Mouse (Mus musculus): Measurements from ENCODE around the gene Magix. TPM values are rescaled to one million over a fixed set of nuclear protein-coding genes. Genes with fewer than 3 reads are reported as not detected.
"Not testable (repeated sequence)": the region's sequence is repeated elsewhere in the genome, so short reads cannot be mapped to it uniquely, and the experiment has no call there.

The Magix gene
- 10 to 100 TPM; 24.1 to 26.0 TPM for total RNA-seq (2021)

GRCm38 (mm10) chrX:7680864-7681263 lies at the start of gene Magix:
Gene Magix (minus strand): TSS chrX:7681251.
- intact Hi-C loops (cut with DNase I) = loop anchor here (5.0 kb wide), 1 partner anchor 34 kb away; no protein-coding TSS in a partner anchor
- no peak for DNase-seq (ENCODE audit: low spot score)

GRCm38 (mm10) chrX:7728922-7729265 lies 47.8 kb upstream of the Magix start:
- intact Hi-C loops (cut with DNase I) = no loop called here
- DNase-seq (ENCODE audit: low spot score) = no peak

GRCm38 (mm10) chrX:7728215-7728921 lies 47.3 kb upstream of the Magix start, which contains the start of gene Praf2:
Gene Praf2 (plus strand): TSS chrX:7728439.
- DNase-seq (ENCODE audit: low spot score) = peak; percentile 62
- intact Hi-C loops (cut with DNase I) = no loop called here

- DNase-seq (ENCODE audit: low spot score) = no peak
- intact Hi-C loops (cut with DNase I) = no loop called here
These were observed 46.1 kb upstream of the Magix start for GRCm38 (mm10) chrX:7727176-7727575.

DNA sequence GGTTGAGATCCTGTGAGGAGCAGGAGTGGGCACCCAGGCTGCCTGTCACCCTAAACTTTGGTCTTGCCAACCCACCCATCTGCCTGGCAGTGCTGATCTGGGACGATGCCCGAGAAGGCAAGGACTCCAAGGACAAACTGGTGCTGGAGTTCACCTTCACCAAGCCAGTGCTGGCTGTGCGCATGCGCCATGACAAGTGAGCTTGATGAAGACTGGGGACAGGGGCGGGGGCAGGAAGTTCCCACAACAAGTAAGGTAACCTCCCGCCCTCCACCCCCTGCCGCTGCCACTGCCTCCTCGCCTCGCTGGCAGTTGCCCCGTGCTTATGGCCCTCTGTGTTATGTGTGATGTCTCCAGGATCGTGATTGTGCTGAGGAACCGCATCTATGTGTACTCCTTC lies 44.8 kb upstream of the Magix start:
- intact Hi-C loops (cut with DNase I) = no loop called here
- no peak for DNase-seq (ENCODE audit: low spot score)

DNA sequence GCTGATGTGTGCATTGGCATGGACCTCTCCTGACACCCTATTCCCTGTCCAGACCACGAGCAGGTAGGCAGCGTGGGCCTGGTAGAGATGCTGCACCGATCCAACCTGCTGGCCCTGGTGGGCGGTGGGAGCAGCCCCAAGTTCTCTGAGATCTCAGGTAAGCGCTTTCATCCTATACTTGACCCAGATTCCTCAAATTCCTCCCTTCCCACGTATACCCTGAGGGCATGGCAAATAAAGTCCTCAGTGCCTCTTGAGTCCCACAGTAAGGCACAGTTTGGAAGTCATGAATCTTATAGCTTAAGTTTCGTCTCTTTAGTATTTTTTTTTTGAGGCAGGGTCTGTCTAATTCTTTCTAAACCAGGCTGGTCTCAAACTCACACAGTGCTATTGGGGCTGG lies 43.1 kb upstream of the Magix start:
- intact Hi-C loops (cut with DNase I) = no loop called here

DNA sequence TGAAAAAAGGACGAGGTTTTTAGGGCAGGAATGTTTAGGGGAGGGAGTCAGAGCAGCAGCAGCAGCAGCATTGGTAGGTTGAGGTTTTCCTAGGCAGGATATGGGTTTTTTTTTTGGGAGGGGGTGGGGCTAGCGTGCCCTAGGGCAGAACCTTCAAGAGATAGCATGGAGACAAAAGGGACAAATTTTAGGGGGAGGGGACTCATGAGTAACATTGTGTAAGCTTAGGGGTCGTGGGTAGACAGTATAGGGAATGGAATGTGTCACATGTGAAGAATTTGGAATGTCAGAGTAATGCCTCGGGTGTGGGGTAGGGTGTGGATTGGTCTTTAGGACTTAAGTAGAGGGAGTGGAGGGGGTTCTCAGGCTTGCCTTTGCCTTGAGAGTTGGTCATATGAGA lies 41.6 kb upstream of the Magix start:
- intact Hi-C loops (cut with DNase I) = no loop called here
- no peak for DNase-seq (ENCODE audit: low spot score)

More for the DNA sequence above, 43.1 kb upstream of the Magix start:
- DNase-seq (ENCODE audit: low spot score) = no peak

- intact Hi-C loops (cut with DNase I) = no loop called here
- DNase-seq (ENCODE audit: low spot score) = no peak
These were observed 41.2 kb upstream of the Magix start for GRCm38 (mm10) chrX:7722282-7722611.

DNA sequence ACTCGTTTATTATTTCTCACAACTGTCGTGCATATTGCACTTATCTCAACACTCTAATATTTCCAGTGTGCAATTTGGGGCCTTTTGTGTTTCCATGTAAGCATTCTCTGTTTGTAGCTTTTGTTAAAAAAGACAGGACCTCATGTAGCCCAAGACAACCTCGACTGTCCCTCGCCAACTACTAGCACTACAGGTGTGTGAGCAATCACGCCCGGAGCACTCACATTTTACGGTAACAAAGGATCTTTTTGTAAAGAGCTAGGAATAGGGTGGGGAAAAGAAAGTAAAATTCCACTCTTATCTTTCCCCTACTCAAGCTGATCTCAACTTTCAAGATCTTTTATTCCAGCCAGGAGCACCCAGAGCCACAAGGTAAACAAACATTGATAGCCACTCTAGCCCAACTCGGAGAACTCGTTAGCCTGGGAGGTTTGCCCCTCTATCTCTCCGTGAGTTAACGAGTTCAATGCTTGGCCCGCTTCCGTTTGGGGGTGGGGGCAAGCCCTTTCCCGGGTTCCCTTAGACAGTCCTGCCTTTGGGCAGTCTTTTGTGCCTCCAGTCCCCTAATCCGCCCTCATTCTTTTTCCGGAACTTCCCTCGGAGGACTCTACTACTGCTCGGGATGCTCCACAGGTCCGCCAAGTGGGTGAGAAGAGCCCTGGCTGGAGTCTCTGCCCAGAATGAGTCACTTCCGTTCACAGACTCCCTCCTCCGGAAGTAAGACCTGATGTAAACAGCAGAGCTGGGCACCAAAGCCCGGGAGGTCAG lies 40.6 kb upstream of the Magix start, which contains the start of gene Gm45208:
TSS of gene Gm45208 (plus strand) at position 732 of the 768 bp plus-strand sequence.
- peak; percentile 57 for DNase-seq (ENCODE audit: low spot score)
- intact Hi-C loops (cut with DNase I) = no loop called here

- DNase-seq (ENCODE audit: low spot score); intact Hi-C loops (cut with DNase I): not testable (repeated sequence)
These were observed 35.0 kb upstream of the Magix start for GRCm38 (mm10) chrX:7716058-7716457.

DNA sequence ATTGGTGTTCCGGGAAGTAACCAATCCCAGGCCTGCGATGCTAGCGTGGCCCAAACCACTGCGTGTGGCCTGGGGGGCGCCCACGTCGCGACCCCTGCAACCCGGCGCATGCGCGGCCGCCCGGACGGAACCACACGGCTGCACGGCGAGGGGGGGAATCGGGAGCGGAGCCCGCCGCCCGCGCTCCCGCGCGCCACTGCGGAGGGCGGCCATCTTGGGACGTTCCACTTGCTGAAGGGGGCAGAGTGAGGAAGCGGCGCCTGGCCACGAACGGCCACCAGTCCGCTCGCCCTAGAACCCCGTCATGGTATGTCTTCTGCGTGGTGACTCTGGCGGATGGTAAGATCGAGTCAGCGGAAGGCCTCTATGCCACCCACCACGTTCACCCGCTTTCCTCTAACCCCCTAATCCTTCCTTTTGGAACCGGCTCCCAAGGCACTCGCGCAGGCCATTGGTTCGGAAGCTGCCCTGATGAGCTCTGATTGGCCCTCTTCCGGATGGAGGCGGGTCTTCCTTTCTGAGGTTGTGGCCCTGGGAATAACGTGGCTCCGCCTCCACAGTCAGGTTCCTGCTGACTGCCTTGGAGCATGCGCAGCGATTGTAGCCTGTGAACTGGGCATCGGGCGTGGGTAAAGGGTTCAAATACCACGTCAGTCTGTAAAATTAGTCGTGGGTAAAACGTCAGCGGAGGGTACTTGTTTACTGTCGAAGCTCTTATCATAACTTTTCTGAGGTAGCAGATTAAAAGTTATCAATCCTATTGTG lies 33.3 kb upstream of the Magix start, which contains the start of gene Wdr45:
TSS of gene Wdr45 (plus strand) at position 199 of the 765 bp plus-strand sequence.
- peak; percentile 89 for DNase-seq (ENCODE audit: low spot score)
- intact Hi-C loops (cut with DNase I) = not testable (repeated sequence)

DNA sequence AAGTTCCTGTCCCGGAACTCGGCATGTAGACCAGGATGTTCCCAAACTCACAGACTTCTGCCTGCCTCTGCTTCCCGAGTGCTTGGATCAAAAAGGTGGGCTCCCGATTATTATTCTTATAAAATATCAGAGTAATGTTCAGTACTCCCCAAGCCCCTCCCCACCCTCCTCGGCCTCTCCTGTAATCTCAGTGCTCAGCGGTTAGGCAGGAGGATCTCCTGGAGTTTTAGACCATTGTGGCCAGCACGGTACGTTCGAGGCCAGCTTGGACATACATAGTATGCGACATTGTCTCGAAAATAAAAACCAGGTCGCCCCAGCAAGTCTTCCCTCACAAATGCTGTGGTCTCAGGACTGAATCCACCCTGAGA lies 32.7 kb upstream of the Magix start:
- intact Hi-C loops (cut with DNase I); DNase-seq (ENCODE audit: low spot score): not testable (repeated sequence)

DNA sequence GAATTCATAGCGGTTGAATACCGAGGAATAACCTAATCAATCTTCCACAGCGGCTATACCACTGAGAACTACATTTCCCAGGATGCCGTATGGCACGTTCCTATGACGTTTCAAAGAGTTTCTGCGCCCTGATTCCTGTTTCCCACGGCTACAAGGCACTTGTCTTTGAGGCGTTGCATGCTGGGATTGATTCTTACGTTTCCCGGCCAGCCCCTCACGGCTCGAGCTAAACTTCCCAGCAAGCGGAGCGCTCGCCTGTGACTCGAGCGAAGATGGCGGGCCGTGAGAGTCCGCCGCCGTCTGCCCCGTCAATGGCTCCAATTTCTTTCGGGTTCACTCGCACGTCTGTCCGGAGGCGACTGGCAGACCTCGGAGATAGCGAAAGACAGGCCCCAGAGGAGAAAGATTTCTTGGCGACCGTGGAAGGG lies 15.9 kb upstream of the Magix start, which contains the start of gene Gpkow:
TSS of gene Gpkow (plus strand) at position 178 of the 428 bp plus-strand sequence.
- intact Hi-C loops (cut with DNase I) = loop anchor here (5.0 kb wide), 2 partner anchors 95 to 275 kb away; no protein-coding TSS in a partner anchor
- peak; percentile 73 for DNase-seq (ENCODE audit: low spot score)

DNA sequence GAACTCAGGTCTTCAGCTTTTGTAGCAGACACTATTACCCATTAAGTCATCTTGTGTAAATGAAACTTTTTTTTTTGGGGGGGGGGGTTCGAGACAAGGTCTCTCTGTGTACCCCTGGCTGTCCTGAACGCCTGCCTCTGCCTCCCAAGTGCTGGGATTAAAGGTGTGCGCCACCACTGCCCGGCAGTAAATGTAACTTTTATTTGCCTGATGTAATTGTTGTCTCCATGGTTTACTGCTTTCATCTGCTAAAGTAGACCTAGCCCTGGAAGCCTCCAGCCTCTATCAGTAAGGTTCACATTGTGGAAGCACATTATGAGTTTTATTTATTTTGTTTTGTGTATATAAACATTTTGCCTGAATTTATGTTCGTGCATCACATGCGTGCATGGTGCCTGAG lies 15.5 kb upstream of the Magix start:
- no peak for DNase-seq (ENCODE audit: low spot score)
- intact Hi-C loops (cut with DNase I) = loop anchor here (5.0 kb wide), 2 partner anchors 94 to 274 kb away; no protein-coding TSS in a partner anchor

GRCm38 (mm10) chrX:7692862-7693261 lies 11.8 kb upstream of the Magix start:
- no peak for DNase-seq (ENCODE audit: low spot score)
- intact Hi-C loops (cut with DNase I) = loop anchor here (1.0 kb wide), 1 partner anchor 45 kb away; no protein-coding TSS in a partner anchor

DNA sequence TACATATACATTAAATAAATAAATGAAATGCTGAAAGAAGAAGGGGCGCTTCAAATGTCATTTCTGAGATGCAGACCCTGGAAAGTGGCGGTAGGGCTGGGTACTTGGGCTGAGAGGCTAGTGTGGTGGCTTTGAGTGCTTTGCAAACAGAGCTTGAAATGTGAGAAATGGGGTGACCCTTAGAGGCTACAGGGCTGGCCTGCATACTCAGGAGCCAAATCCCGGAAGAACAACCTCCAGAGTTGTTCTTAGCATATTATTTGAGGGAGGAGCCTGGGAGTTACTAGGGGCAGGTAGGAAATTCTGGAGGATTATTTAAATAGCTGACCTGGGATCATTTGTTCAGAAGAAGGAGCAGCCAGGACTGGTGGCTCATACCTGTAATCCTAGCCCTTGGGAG lies 9.4 kb upstream of the Magix start:
- no peak for DNase-seq (ENCODE audit: low spot score)
- intact Hi-C loops (cut with DNase I) = loop anchor here (2.0 kb wide), 1 partner anchor 218 kb away; no protein-coding TSS in a partner anchor

GRCm38 (mm10) chrX:7688321-7688720 lies 7.3 kb upstream of the Magix start:
- intact Hi-C loops (cut with DNase I) = no loop called here
- DNase-seq (ENCODE audit: low spot score) = no peak

DNA sequence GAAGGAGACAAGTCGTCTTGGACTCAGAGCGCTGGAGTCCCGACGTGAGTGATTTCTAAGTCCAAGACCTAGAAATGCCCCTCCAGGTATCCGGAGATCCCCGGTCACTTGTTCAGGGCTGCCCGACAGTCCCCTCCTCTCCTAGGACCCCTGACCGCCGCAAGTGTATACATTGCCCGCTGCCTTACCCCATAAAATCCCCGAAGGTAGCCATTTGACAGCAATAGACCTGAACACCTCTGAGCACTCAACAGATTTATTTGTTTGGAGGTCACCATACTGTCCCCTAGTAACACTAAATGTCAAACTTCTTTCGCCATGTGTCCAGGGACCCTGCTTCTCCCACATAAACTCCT lies 1.0 kb downstream of the Magix start:
- no peak for DNase-seq (ENCODE audit: low spot score)
- intact Hi-C loops (cut with DNase I) = loop anchor here (5.0 kb wide), 1 partner anchor 33 kb away; no protein-coding TSS in a partner anchor

DNA sequence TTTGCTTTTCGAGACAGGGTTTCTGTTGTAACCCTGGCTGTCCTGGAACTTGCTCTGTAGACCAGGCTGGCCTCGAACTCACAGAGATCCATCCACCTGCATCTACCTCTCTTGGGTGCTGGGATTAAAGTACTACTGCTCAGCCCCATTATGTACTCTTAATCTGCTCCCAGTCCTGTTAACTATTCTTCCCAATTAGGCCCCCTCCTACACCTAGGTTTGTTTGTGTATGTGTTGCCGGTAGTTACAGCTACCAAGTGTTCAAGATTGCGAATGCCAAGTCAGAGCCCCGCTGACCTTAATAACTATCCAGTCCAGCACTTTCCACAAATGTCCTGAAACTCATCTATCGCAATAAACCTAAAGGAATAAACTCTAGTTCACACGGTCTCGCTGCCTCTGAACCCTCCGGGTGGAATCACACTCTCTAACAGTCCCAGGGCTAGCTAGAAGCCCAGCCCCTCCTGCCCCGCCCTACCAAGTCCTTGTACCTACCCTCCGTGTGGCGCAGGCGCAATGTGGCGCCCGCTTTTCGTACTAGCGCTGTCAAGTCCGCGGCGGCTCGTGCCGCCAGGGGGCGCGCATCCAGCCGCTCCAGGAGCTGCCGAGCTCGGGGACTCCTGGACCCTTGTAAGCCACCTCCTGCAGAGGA lies 1.5 kb downstream of the Magix start:
- DNase-seq (ENCODE audit: low spot score) = peak; percentile 83
- intact Hi-C loops (cut with DNase I) = loop anchor here (5.0 kb wide), 1 partner anchor 32 kb away; no protein-coding TSS in a partner anchor

DNA sequence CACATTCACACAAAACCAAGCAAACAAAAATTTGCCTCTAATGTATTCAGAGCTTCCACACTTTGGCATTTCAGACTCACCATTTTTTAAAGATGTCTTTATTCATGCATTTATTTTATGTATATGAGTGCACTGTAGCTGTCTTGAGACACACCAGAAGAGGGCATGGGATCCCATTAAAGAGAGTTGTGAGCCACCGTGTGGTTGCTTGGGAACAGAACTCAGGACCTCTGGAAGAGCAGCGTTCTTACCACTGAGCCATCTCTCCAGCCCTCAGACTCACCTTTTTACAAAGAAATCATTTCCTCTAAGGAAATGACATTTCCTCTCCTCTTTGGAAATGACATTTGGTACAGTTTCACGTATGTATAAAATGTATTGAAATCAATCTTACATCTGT lies 2.1 kb downstream of the Magix start:
- no peak for DNase-seq (ENCODE audit: low spot score)
- intact Hi-C loops (cut with DNase I) = no loop called here
